Mouse (Mus musculus): ENCODE results near the gene Hoxc12.

GRCm38 (mm10) chr15:102948842-102949241, 12.3 kb downstream of the Hoxc12 start:
- no peak for TF ChIP-seq POLR2A (IDR thresholded peaks at IDR 0.05; ENCODE audit: low read depth, low read length)
- no peak for TF ChIP-seq CTCF (IDR thresholded peaks at IDR 0.05; ENCODE audit: extremely low read depth, insufficient read depth, insufficient read length, insufficient replicate concordance)
